Comparison of ENCODE assay signal across 12 mouse cellular contexts in the genomic region with DNA sequence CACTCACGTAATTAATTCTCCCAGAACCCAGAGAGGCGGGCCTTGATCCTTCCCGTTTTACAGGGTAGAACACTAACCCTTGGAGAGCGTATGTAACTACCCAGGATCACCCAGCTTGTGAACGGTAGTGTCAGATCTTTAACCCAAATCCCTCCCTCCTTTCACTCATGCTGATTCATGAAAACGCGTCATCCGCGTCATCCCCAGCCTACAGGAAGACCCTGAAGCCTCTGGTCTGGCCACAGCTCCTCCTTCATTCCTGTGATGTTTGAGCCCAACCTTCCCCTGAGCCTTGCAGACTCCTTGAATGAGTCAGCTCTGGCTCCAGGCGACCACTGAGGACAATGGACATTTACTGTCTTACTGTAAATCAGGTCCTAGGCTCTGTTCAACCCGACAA. TPM values are rescaled to one million over a fixed set of nuclear protein-coding genes. Genes with fewer than 3 reads are reported as not detected.
DNase-seq lines count a peak whose midpoint lies in the region; ATAC-seq lines count a peak whose summit lies in the region.
"Had no signal": no experiment of that assay in that cellular context is flagged by ENCODE, and none has a peak within 500 bp of the region (broad histone marks: within the 10 kb centered on the region; RNA-seq: fewer than 3 reads in every experiment).

No protein-coding gene starts in this region.

- peak; percentile 19 for DNase-seq in CD4-positive, CD25-positive, alpha-beta regulatory T cell, adult 2 months (ENCODE audit: low read depth, low spot score)
- peak; percentile 63 to 69 for DNase-seq in kidney, postnatal 4 days
- no peak for DNase-seq in kidney, postnatal 25 days
- peak; percentile 50 for DNase-seq in thymus, postnatal 14 days
- DNase-seq in spleen, postnatal 10 days (ENCODE audit: low spot score in 2 of 2) = no peak
- DNase-seq: gastrocnemius, postnatal 25 days; liver, embryonic 13.5 days; midbrain, embryonic 14.5 days had no signal

- no peak for ATAC-seq in CD4-positive, CD25-positive, alpha-beta regulatory T cell, adult 4 months
- ATAC-seq in granulocyte monocyte progenitor cell, adult 5-6 weeks (replicated peaks; ENCODE audit: poor library complexity, severe bottlenecking) = peak; percentile 89
- ATAC-seq in erythroid progenitor cell, adult 5-6 weeks (replicated peaks; ENCODE audit: low FRiP score, poor library complexity, severe bottlenecking) = no peak
- ATAC-seq: hindbrain, embryonic 16.5 days had no signal

RNA-seq across cellular contexts. Expression of a gene that starts 49.8 kb away (rescaled TPM):
- polyA plus RNA-seq in CD4-positive, CD25-positive, alpha-beta regulatory T cell, adult 4 months (2017; shearing (Covaris generic)) = 10 to 100 TPM; 19.6 to 23.7 TPM
- 83.8 and 91.4 TPM in 2 replicates for total RNA-seq in granulocyte monocyte progenitor cell, adult 5-6 weeks (2014; fragmentation: Nextera tagmentation)
- 34.6 and 40.9 TPM in 2 replicates for total RNA-seq in granulocyte monocyte progenitor cell, adult 5-6 weeks (2017)
- 9.7 and 20.5 TPM in 2 replicates for total RNA-seq in erythroid progenitor cell, adult 5-6 weeks (2015; ENCODE audit: low replicate concordance)
- 14.6 and 23.9 TPM in 2 replicates for total RNA-seq in erythroid progenitor cell, adult 5-6 weeks (2017; ENCODE audit: low replicate concordance)

Comparison
In these comparisons a context has a peak if more than half of its experiments do, and no peak if none do; other contexts are left out.
1. DNase-seq: peak in CD4-positive, CD25-positive, alpha-beta regulatory T cell, adult 2 months (single experiment), kidney, postnatal 4 days (2 of 2) and thymus, postnatal 14 days (single experiment); none in kidney, postnatal 25 days (0 of 2) and spleen, postnatal 10 days (0 of 2).